Mouse (Mus musculus) myocyte (in vitro differentiated cells): Measurements from ENCODE around the gene Setd4. TPM values are rescaled to one million over a fixed set of nuclear protein-coding genes. Genes with fewer than 3 reads are reported as not detected.

ENCODE experiments used
- H3K27me3 ChIP-seq: one replicate; pipeline ENCODE4 v1.6.1; 2011; ENCODE audit not compliant: control insufficient read depth, insufficient read depth, insufficient read length
- H3K36me3 ChIP-seq: one replicate; pipeline ENCODE4 v1.6.1; 2011; ENCODE audit not compliant: control insufficient read depth, insufficient read depth
- H3K4me2 ChIP-seq: one replicate; pipeline ENCODE4 v1.6.1; 2011; ENCODE audit warnings: low read depth, control low read depth
- H3K4me3 ChIP-seq: one replicate; pipeline ENCODE4 v1.5.1; 2011; ENCODE audit warnings: mild to moderate bottlenecking, control low read depth, moderate library complexity
- H3K79me2 ChIP-seq: one replicate; pipeline ENCODE4 v1.6.1; 2011; ENCODE audit not compliant: control insufficient read depth, insufficient read depth
- H3ac ChIP-seq: one replicate; pipeline ENCODE4 v1.6.1; 2011; ENCODE audit not compliant: control insufficient read depth, insufficient read length
- CEBPB ChIP-seq: IDR thresholded peaks from 2 replicates; pipeline ENCODE4 v1.6.1; 2011; ENCODE audit warnings: mild to moderate bottlenecking, moderate library complexity; ENCODE audit not compliant: poor library complexity, insufficient read depth, severe bottlenecking
- E2F4 ChIP-seq: IDR thresholded peaks from one replicate; pipeline ENCODE4 v1.6.1; 2011; ENCODE audit warnings: mild to moderate bottlenecking, control low read depth, moderate library complexity; ENCODE audit not compliant: insufficient read depth
- MAX ChIP-seq: IDR thresholded peaks from one replicate; pipeline ENCODE4 v1.6.1; 2011; ENCODE audit warnings: low read depth, mild to moderate bottlenecking, control low read depth
- MYOD1 ChIP-seq, 3 experiments: IDR thresholded peaks; one replicate each; pipeline ENCODE4 v1.6.1; 2011; ENCODE audit warnings: control low read depth in 2 of 3, low read depth in 2 of 3, mild to moderate bottlenecking in 2 of 3, moderate library complexity in 1 of 3; ENCODE audit not compliant: insufficient read length in 2 of 3, control insufficient read depth in 1 of 3
- MYOG ChIP-seq, 3 experiments: IDR thresholded peaks; one replicate each; pipeline ENCODE4 v1.6.1; 2011; ENCODE audit warnings: control low read depth in 2 of 3, low read depth in 2 of 3, mild to moderate bottlenecking in 2 of 3; ENCODE audit not compliant: insufficient read length in 2 of 3, control insufficient read depth in 1 of 3, insufficient read depth in 1 of 3
- POLR2A ChIP-seq: IDR thresholded peaks from one replicate; pipeline ENCODE4 v1.6.1; 2011; ENCODE audit warnings: low read depth, mild to moderate bottlenecking, control low read depth, moderate library complexity; ENCODE audit not compliant: insufficient read length
- POLR2AphosphoS2 ChIP-seq: IDR thresholded peaks from one replicate; pipeline ENCODE4 v1.6.1; 2011; ENCODE audit warnings: low read depth, control low read depth; ENCODE audit not compliant: insufficient read length
- REST ChIP-seq: IDR thresholded peaks from one replicate; pipeline ENCODE4 v1.6.1; 2011; ENCODE audit warnings: mild to moderate bottlenecking, control low read depth, moderate library complexity; ENCODE audit not compliant: insufficient read depth, insufficient read length
- SRF ChIP-seq: IDR thresholded peaks from one replicate; pipeline ENCODE4 v1.6.1; 2011; ENCODE audit warnings: low read depth; ENCODE audit not compliant: control insufficient read depth, insufficient read length
- TCF12 ChIP-seq: IDR thresholded peaks from one replicate; pipeline ENCODE4 v1.6.1; 2011; ENCODE audit warnings: mild to moderate bottlenecking, control low read depth; ENCODE audit not compliant: poor library complexity, insufficient read depth, severe bottlenecking
- TCF3 ChIP-seq: IDR thresholded peaks from one replicate; pipeline ENCODE4 v1.6.1; 2011; ENCODE audit warnings: low read depth, control low read depth; ENCODE audit not compliant: insufficient read length
- USF1 ChIP-seq: IDR thresholded peaks from one replicate; pipeline ENCODE4 v1.6.1; 2011; ENCODE audit warnings: low read depth, mild to moderate bottlenecking, control low read depth, moderate library complexity
- polyA plus RNA-seq: library from polyadenylated mRNA; unstranded; fragments of >200 nt; fragmentation: generic; extraction: Trizol; gene quantifications from one replicate; pipeline ENCODE4 v1.2.1, GENCODE M21; 2012; ENCODE audit warnings: missing spikeins

The Setd4 gene
- polyA plus RNA-seq, 1 experiment: 3.6 TPM

DNA sequence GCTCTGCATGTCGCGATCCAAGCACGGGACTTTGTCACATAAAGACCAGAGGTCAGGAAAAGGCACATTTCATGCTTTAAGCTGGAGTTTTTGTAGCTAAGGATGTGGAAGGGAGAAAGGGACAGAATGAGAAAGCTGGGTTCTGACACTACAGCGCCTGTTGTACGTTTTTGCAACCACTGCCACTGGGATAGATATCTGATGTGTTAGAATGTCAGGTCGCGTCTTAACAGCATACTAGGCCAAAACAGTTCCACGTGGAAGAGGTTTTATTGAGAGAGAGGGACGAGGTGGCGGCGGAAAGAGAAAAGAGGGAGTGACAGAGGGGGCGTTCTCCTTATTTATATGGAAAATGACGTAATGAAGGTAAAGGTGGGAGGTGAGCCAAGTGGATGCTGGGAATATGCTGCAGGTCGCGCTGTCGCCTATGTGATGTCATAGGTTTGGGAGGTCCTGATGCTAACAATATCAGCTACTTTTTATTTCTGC is 662 bp upstream of the Setd4 start:
- Histone ChIP-seq H3K36me3 (no peaks in the 10 kb centered on the region), H3K4me2 (peak overlapping the region; percentile 82), H3K27me3 (no peaks in the 10 kb centered on the region), H3K79me2 (no peaks in the 10 kb centered on the region), H3K4me3 (peak overlapping the region; percentile 51), H3ac (peak overlapping the region; percentile 72)
- no peak for TF ChIP-seq CEBPB
- no peak for TF ChIP-seq MAX
- TF ChIP-seq USF1: no peak
- no peak for TF ChIP-seq POLR2A
- no peak for TF ChIP-seq SRF
- TF ChIP-seq MYOG (IDR thresholded peaks at IDR 0.05; ENCODE audit: control insufficient read depth in 1 of 3, insufficient read depth in 1 of 3, insufficient read length in 2 of 3, low read depth in 2 of 3): no peak
- TF ChIP-seq TCF3: no peak
- TF ChIP-seq POLR2AphosphoS2: no peak
- TF ChIP-seq TCF12: no peak
- TF ChIP-seq E2F4: no peak
- TF ChIP-seq REST: no peak
- TF ChIP-seq MYOD1 (IDR thresholded peaks at IDR 0.05; ENCODE audit: control insufficient read depth in 1 of 3, insufficient read length in 2 of 3, low read depth in 2 of 3): no peak

DNA sequence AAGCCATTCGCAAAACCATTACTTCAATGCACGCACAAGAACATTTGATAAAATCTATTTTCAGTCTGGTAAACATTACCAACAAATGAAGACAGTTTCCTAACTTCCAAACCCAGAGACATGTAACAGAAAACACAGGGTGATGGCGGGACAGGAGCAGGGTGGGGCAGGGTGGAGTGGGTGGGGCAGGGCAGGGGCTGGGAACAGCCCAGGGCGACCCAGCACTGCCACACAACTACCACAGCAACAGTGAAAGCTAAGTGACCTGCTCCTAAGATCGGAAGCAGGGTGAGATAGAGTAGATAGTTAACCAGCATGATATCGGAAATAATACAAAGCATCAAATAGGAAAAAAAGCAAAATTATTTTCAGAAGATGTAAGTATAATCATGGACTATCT is 4.4 kb downstream of the Setd4 start:
- Histone ChIP-seq H3ac (no peak overlapping the region), H3K27me3 (no peaks in the 10 kb centered on the region), H3K4me2 (no peak overlapping the region), H3K79me2 (no peaks in the 10 kb centered on the region), H3K36me3 (no peaks in the 10 kb centered on the region), H3K4me3 (no peak overlapping the region)
- TF ChIP-seq SRF (no peak), CEBPB (no peak)

DNA sequence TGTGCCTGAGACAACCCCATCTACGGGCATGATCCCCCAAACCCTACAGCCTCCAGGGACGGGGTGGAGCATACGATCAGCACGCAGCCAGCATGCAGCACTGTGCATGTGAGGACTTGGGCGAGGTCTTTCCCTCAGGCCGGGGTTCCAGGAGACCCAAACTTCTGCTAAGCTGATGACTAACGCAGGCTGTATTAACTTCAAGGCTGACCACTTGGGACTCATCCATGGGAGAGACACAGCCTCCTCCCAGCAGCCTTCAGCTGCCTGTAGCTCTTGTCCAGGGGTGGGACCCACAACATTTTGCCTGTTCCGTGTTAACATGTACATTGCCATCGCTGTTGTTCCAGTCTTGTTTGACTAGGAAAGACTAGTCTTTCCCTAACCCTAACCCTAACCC is 6.3 kb downstream of the Setd4 start:
- no peak for TF ChIP-seq REST
- TF ChIP-seq POLR2A: no peak
- no peak for TF ChIP-seq POLR2AphosphoS2
- no peak for TF ChIP-seq CEBPB
- no peak for TF ChIP-seq E2F4
- no peak for TF ChIP-seq TCF12
- no peak for TF ChIP-seq USF1
- TF ChIP-seq MAX: no peak
- TF ChIP-seq TCF3: no peak
- TF ChIP-seq MYOD1 (IDR thresholded peaks at IDR 0.05; ENCODE audit: control insufficient read depth in 1 of 3, insufficient read length in 2 of 3, low read depth in 2 of 3): no peak
- TF ChIP-seq SRF: no peak
- no peak for TF ChIP-seq MYOG (IDR thresholded peaks at IDR 0.05; ENCODE audit: control insufficient read depth in 1 of 3, insufficient read depth in 1 of 3, insufficient read length in 2 of 3, low read depth in 2 of 3)
- Histone ChIP-seq H3ac (no peak overlapping the region), H3K36me3 (peaks cover 4% of the 10 kb centered on the region), H3K4me2 (no peak overlapping the region), H3K79me2 (no peaks in the 10 kb centered on the region), H3K4me3 (no peak overlapping the region), H3K27me3 (no peaks in the 10 kb centered on the region)

DNA sequence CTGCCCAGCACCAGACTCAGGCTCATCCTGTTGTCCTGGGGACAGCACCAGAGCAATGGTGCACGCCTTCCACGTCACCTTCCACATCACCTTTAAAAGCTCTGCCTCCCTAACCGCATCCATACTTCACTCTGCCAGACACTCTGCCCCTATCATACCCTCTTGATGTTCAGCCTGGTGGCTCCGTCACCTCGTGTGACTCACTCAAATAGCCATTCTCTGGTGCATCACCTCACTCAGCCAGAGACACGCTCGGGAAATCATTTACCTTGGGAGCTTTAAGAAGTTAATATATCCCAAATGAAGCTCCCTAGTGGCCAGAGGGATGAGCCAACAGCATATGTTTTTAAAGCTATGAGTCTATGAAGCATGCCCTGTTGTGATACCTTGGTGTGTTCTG is 7.1 kb downstream of the Setd4 start:
- no peaks in the 10 kb centered on the region for H3K27me3 ChIP-seq
- no peak overlapping the region for H3K4me3 ChIP-seq
- no peaks in the 10 kb centered on the region for H3K79me2 ChIP-seq
- no peak overlapping the region for H3K4me2 ChIP-seq
- TF ChIP-seq MAX: no peak
- TF ChIP-seq REST: no peak
- TF ChIP-seq MYOD1 (IDR thresholded peaks at IDR 0.05; ENCODE audit: control insufficient read depth in 1 of 3, insufficient read length in 2 of 3, low read depth in 2 of 3): no peak
- no peak for TF ChIP-seq POLR2AphosphoS2
- no peak for TF ChIP-seq MYOG (IDR thresholded peaks at IDR 0.05; ENCODE audit: control insufficient read depth in 1 of 3, insufficient read depth in 1 of 3, insufficient read length in 2 of 3, low read depth in 2 of 3)
- no peak for TF ChIP-seq TCF3
- no peak for TF ChIP-seq TCF12
- TF ChIP-seq CEBPB: no peak
- no peak for TF ChIP-seq E2F4
- TF ChIP-seq POLR2A: no peak
- no peak for TF ChIP-seq SRF
- TF ChIP-seq USF1: no peak
- H3K36me3 ChIP-seq: peaks cover 4% of the 10 kb centered on the region
- H3ac ChIP-seq: no peak overlapping the region

DNA sequence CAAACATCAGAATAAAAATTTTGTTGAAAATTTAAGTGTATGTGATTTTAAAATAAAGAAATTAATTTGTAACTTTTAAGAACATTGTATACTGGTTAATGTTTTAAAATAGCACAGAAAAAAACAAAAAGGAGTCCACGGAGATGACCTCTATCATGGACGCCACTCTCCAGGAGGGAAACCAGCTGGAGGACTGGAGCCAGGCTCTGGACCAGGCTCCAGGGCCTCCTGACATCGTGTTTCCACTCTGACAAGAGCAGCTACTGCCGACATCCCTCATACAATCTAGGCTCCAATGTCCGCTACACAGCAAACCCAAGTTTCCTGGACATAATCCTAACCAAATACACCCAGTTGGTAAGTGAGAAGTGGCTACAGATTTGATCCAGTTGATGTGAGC is 8.1 kb downstream of the Setd4 start:
- TF ChIP-seq SRF: no peak
- TF ChIP-seq MAX: no peak
- TF ChIP-seq POLR2AphosphoS2: no peak
- no peak for TF ChIP-seq TCF12
- TF ChIP-seq CEBPB: no peak
- no peak for TF ChIP-seq POLR2A
- no peak for TF ChIP-seq USF1
- TF ChIP-seq TCF3: no peak
- TF ChIP-seq MYOG (IDR thresholded peaks at IDR 0.05; ENCODE audit: control insufficient read depth in 1 of 3, insufficient read depth in 1 of 3, insufficient read length in 2 of 3, low read depth in 2 of 3): no peak
- no peak for TF ChIP-seq REST
- no peak for TF ChIP-seq MYOD1 (IDR thresholded peaks at IDR 0.05; ENCODE audit: control insufficient read depth in 1 of 3, insufficient read length in 2 of 3, low read depth in 2 of 3)
- TF ChIP-seq E2F4: no peak
- Histone ChIP-seq H3ac (no peak overlapping the region), H3K4me3 (no peak overlapping the region), H3K36me3 (peaks cover 4% of the 10 kb centered on the region), H3K27me3 (no peaks in the 10 kb centered on the region), H3K79me2 (no peaks in the 10 kb centered on the region), H3K4me2 (no peak overlapping the region)
